Mouse (Mus musculus) liver, embryonic 11.5 days (tissue): ENCODE results near the gene Adnp. TPM values are rescaled to one million over a fixed set of nuclear protein-coding genes. Genes with fewer than 3 reads are reported as not detected.

Source experiments
- ATAC-seq: fragments of 200-750 bp; cut with Nextera tagmentation; replicated peaks from 2 replicates; pipeline ENCODE4 v1.8.0; 2017; ENCODE audit warnings: moderate number of reproducible peaks, mild to moderate bottlenecking, moderate TSS enrichment, moderate library complexity; ENCODE audit not compliant: low FRiP score
- DNase-seq: peaks from one replicate; pipeline ENCODE4 v3.0.0-alpha.2; 2017; ENCODE audit warnings: low spot score
- H3K27ac ChIP-seq: fragments of 300-500 bp; sonication (generic); 2 replicates; pipeline ENCODE4 v1.5.1; 2014; ENCODE audit warnings: mild to moderate bottlenecking, low read depth, low read length, control low read depth
- H3K27me3 ChIP-seq: fragments of 300-500 bp; sonication (generic); replicated peaks from 2 replicates; pipeline ENCODE4 v1.6.1; 2014; ENCODE audit warnings: low read length, mixed read lengths; ENCODE audit not compliant: control insufficient read depth, insufficient read depth
- H3K36me3 ChIP-seq: fragments of 300-500 bp; sonication (generic); 2 replicates; pipeline ENCODE4 v1.6.1; 2014; ENCODE audit warnings: mild to moderate bottlenecking, low read length, moderate library complexity, mixed read lengths; ENCODE audit not compliant: control insufficient read depth, insufficient read depth
- H3K4me1 ChIP-seq: fragments of 300-500 bp; sonication (generic); replicated peaks from 2 replicates; pipeline ENCODE4 v1.6.1; 2014; ENCODE audit warnings: low read length, mixed read lengths; ENCODE audit not compliant: control insufficient read depth, insufficient read depth
- H3K4me2 ChIP-seq: fragments of 300-500 bp; sonication (generic); 2 replicates; pipeline ENCODE4 v1.6.1; 2014; ENCODE audit warnings: mild to moderate bottlenecking, control low read depth, moderate library complexity
- H3K4me3 ChIP-seq: fragments of 300-500 bp; sonication (generic); 2 replicates; pipeline ENCODE4 v1.5.1; 2014; ENCODE audit warnings: low read depth, low read length, control low read depth
- H3K9ac ChIP-seq: fragments of 300-500 bp; sonication (generic); 2 replicates; pipeline ENCODE4 v1.6.1; 2014; ENCODE audit warnings: low read depth, low read length, control low read depth
- H3K9me3 ChIP-seq: fragments of 300-500 bp; sonication (generic); 2 replicates; pipeline ENCODE4 v1.6.1; 2016; ENCODE audit warnings: low read length, inconsistent platforms, mixed read lengths; ENCODE audit not compliant: control insufficient read depth
- WGBS: fragments of 180-500 bp; shearing (Covaris S2); extraction: QIAGEN DNeasy Blood & Tissue Kit; methylation state at CpG from one replicate; pipeline ENCODE4 v1.1.7; 2014; 5-methylcytosine and 5-hydroxymethylcytosine counted together
- polyA plus RNA-seq: library from polyadenylated mRNA; unstranded; fragments of >200 nt; fragmentation: Nextera tagmentation; extraction: Ambion mirVana; gene quantifications from 2 replicates; pipeline ENCODE4 v1.2.1, GENCODE M21; 2014

Adnp gene
- polyA plus RNA-seq: 4.2 and 5.3 TPM in 2 replicates

GRCm38 (mm10) chr2:168206725-168207644 is at the start of gene Adnp:
Gene Adnp (minus strand): TSS chr2:168207112.
- Histone ChIP-seq H3K9ac (peak within 1 kb of the TSS; percentile 100), H3K36me3 (peaks cover 29% of the 10 kb centered on the region), H3K9me3 (no peaks in the 10 kb centered on the region), H3K4me1 (peaks cover 15% of the 10 kb centered on the region), H3K27me3 (no peaks in the 10 kb centered on the region), H3K4me3 (peak within 1 kb of the TSS; percentile 99), H3K27ac (peak within 1 kb of the TSS; percentile 99), H3K4me2 (peak within 1 kb of the TSS; percentile 88)
- peak; percentile 88 for ATAC-seq
- DNase-seq: peak; percentile 98
- under 1% methylated on average over 57 of the region's 89 CpGs for WGBS

GRCm38 (mm10) chr2:168256506-168256905 is 49.6 kb upstream of the Adnp start:
- Histone ChIP-seq H3K36me3 (no peaks in the 10 kb centered on the region), H3K27me3 (peaks cover 37% of the 10 kb centered on the region), H3K4me3 (no peak overlapping the region), H3K27ac (no peak overlapping the region), H3K9ac (no peak overlapping the region), H3K4me1 (0 out of 2 replicates have a peak, but pooled peaks cover 4% of the 10 kb centered on the region), H3K4me2 (no peak overlapping the region), H3K9me3 (no peaks in the 10 kb centered on the region)
- 81% methylated on average over 3 of the region's 3 CpGs for WGBS
- no peak for ATAC-seq
- DNase-seq: no peak

- no peak overlapping the region for H3K9ac ChIP-seq
- no peaks in the 10 kb centered on the region for H3K9me3 ChIP-seq
- DNase-seq (no peak), ATAC-seq (no peak)
- 18% methylated on average over 7 of the region's 7 CpGs for WGBS
- H3K27ac ChIP-seq: no peak overlapping the region
- H3K4me1 ChIP-seq: 0 out of 2 replicates have a peak, but pooled peaks cover 4% of the 10 kb centered on the region
- no peak overlapping the region for H3K4me2 ChIP-seq
- no peak overlapping the region for H3K4me3 ChIP-seq
- H3K36me3 ChIP-seq: no peaks in the 10 kb centered on the region
- H3K27me3 ChIP-seq: peaks cover 22% of the 10 kb centered on the region
Measured at GRCm38 (mm10) chr2:168253822-168254221, 46.9 kb upstream of the Adnp start.

GRCm38 (mm10) chr2:168252639-168253292 is 45.9 kb upstream of the Adnp start:
- no peak for DNase-seq

GRCm38 (mm10) chr2:168250270-168250669 is 43.4 kb upstream of the Adnp start:
- DNase-seq: peak; percentile 71
- no peak overlapping the region for H3K9ac ChIP-seq
- no peak overlapping the region for H3K4me2 ChIP-seq
- H3K27me3 ChIP-seq: peaks cover 21% of the 10 kb centered on the region
- no peak overlapping the region for H3K27ac ChIP-seq
- no peaks in the 10 kb centered on the region for H3K36me3 ChIP-seq
- 0 out of 2 replicates have a peak, but pooled peaks cover 4% of the 10 kb centered on the region for H3K4me1 ChIP-seq
- WGBS: 18% methylated on average over 8 of the region's 8 CpGs
- H3K4me3 ChIP-seq: no peak overlapping the region
- peak; percentile 26; the same call in 1 of the 2 replicates for ATAC-seq
- no peaks in the 10 kb centered on the region for H3K9me3 ChIP-seq

More at GRCm38 (mm10) chr2:168252639-168253292, 45.9 kb upstream of the Adnp start:
- 0 out of 2 replicates have a peak, but pooled peaks cover 4% of the 10 kb centered on the region for H3K4me1 ChIP-seq
- H3K9ac ChIP-seq: no peak overlapping the region
- H3K4me2 ChIP-seq: peak overlapping the region; percentile 20
- H3K27me3 ChIP-seq: peaks cover 21% of the 10 kb centered on the region
- no peak for ATAC-seq
- no peaks in the 10 kb centered on the region for H3K36me3 ChIP-seq
- H3K27ac ChIP-seq: no peak overlapping the region
- no peak overlapping the region for H3K4me3 ChIP-seq
- WGBS: 10% methylated on average over 16 of the region's 16 CpGs
- no peaks in the 10 kb centered on the region for H3K9me3 ChIP-seq

GRCm38 (mm10) chr2:168248856-168249245 is 41.9 kb upstream of the Adnp start:
- no peak overlapping the region for H3K9ac ChIP-seq
- H3K4me1 ChIP-seq: 0 out of 2 replicates have a peak, but pooled peaks cover 4% of the 10 kb centered on the region
- WGBS: 9% methylated on average over 2 of the region's 2 CpGs
- no peaks in the 10 kb centered on the region for H3K9me3 ChIP-seq
- H3K4me2 ChIP-seq: no peak overlapping the region
- no peaks in the 10 kb centered on the region for H3K36me3 ChIP-seq
- no peak overlapping the region for H3K4me3 ChIP-seq
- no peak for DNase-seq
- ATAC-seq: no peak
- peaks cover 17% of the 10 kb centered on the region for H3K27me3 ChIP-seq
- no peak overlapping the region for H3K27ac ChIP-seq

- Histone ChIP-seq H3K4me3 (no peak overlapping the region), H3K4me1 (0 out of 2 replicates have a peak, but pooled peaks cover 4% of the 10 kb centered on the region), H3K9me3 (no peaks in the 10 kb centered on the region), H3K9ac (no peak overlapping the region), H3K27ac (no peak overlapping the region), H3K4me2 (no peak overlapping the region), H3K36me3 (no peaks in the 10 kb centered on the region), H3K27me3 (peaks cover 17% of the 10 kb centered on the region)
- ATAC-seq: no peak
- no peak for DNase-seq
- WGBS: 74% methylated on average over 8 of the region's 8 CpGs
Measured at GRCm38 (mm10) chr2:168248167-168248855, 41.4 kb upstream of the Adnp start.

GRCm38 (mm10) chr2:168245571-168245970 is 38.7 kb upstream of the Adnp start:
- 28% methylated on average over 8 of the region's 8 CpGs for WGBS
- ATAC-seq (no peak), DNase-seq (no peak)
- H3K4me3 ChIP-seq: no peak overlapping the region
- H3K4me1 ChIP-seq: no peaks in the 10 kb centered on the region
- H3K9ac ChIP-seq: no peak overlapping the region
- no peak overlapping the region for H3K4me2 ChIP-seq
- peaks cover 2% of the 10 kb centered on the region; the same call in 1 of the 2 replicates for H3K27me3 ChIP-seq
- H3K27ac ChIP-seq: no peak overlapping the region
- H3K36me3 ChIP-seq: no peaks in the 10 kb centered on the region
- H3K9me3 ChIP-seq: no peaks in the 10 kb centered on the region
